Mouse (Mus musculus) stomach, postnatal 0 days (tissue): ENCODE results near the gene Plod2. TPM values are rescaled to one million over a fixed set of nuclear protein-coding genes. Genes with fewer than 3 reads are reported as not detected.

ENCODE experiments used
- ATAC-seq: fragments of 200-750 bp; cut with Nextera tagmentation; 2 replicates; pipeline ENCODE4 v1.8.0; 2017; ENCODE audit not compliant: low FRiP score, low TSS enrichment
- DNase-seq: peaks from one replicate; pipeline ENCODE4 v3.0.0-alpha.2; 2016; ENCODE audit warnings: low spot score
- H3K27ac ChIP-seq: fragments of 300-500 bp; sonication (generic); replicated peaks from 2 replicates; pipeline ENCODE4 v1.5.1; 2014; ENCODE audit warnings: mild to moderate bottlenecking, control low read depth
- H3K27me3 ChIP-seq: fragments of 300-500 bp; sonication (generic); 2 replicates; pipeline ENCODE4 v1.6.1; 2014; ENCODE audit warnings: low read length; ENCODE audit not compliant: control insufficient read depth, insufficient read depth
- H3K36me3 ChIP-seq: fragments of 300-500 bp; sonication (generic); 2 replicates; pipeline ENCODE4 v1.6.1; 2014; ENCODE audit warnings: low read length, mixed read lengths; ENCODE audit not compliant: control insufficient read depth, insufficient read depth
- H3K4me1 ChIP-seq: fragments of 300-500 bp; sonication (generic); replicated peaks from 2 replicates; pipeline ENCODE4 v1.6.1; 2014; ENCODE audit warnings: antibody characterized with exemption; ENCODE audit not compliant: control insufficient read depth, insufficient read depth
- H3K4me2 ChIP-seq: fragments of 300-500 bp; sonication (generic); replicated peaks from 2 replicates; pipeline ENCODE4 v1.6.1; 2014; ENCODE audit warnings: low read depth, mild to moderate bottlenecking, control low read depth, moderate library complexity
- H3K4me3 ChIP-seq: fragments of 300-500 bp; sonication (generic); 2 replicates; pipeline ENCODE4 v1.5.1; 2014; ENCODE audit warnings: low read depth, low read length, control low read depth
- H3K9ac ChIP-seq: fragments of 300-500 bp; sonication (generic); 2 replicates; pipeline ENCODE4 v1.6.1; 2014; ENCODE audit warnings: mild to moderate bottlenecking, low read length, control low read depth, mixed read lengths
- H3K9me3 ChIP-seq: fragments of 300-500 bp; sonication (generic); 2 replicates; pipeline ENCODE4 v1.6.1; 2016; ENCODE audit warnings: low read length; ENCODE audit not compliant: control insufficient read depth
- CTCF ChIP-seq: IDR thresholded peaks from 2 replicates; pipeline ENCODE4 v1.5.1; 2016; ENCODE audit warnings: antibody characterized with exemption, low read depth, mild to moderate bottlenecking, moderate library complexity
- EP300 ChIP-seq: optimal IDR thresholded peaks from 2 replicates; pipeline ENCODE3; 2016; ENCODE audit warnings: antibody characterized with exemption
- WGBS: fragments of 180-500 bp; shearing (Covaris S2); extraction: QIAGEN DNeasy Blood & Tissue Kit; methylation state at CpG from one replicate; pipeline ENCODE4 v1.1.7; 2014; 5-methylcytosine and 5-hydroxymethylcytosine counted together
- polyA plus RNA-seq: library from polyadenylated mRNA; unstranded; fragments of >200 nt; fragmentation: Nextera tagmentation; extraction: Ambion mirVana; gene quantifications from 2 replicates; pipeline ENCODE4 v1.2.1, GENCODE M21; 2015

The Plod2 gene
- polyA plus RNA-seq, 1 experiment from 2014 or later: 17.5 TPM

DNA sequence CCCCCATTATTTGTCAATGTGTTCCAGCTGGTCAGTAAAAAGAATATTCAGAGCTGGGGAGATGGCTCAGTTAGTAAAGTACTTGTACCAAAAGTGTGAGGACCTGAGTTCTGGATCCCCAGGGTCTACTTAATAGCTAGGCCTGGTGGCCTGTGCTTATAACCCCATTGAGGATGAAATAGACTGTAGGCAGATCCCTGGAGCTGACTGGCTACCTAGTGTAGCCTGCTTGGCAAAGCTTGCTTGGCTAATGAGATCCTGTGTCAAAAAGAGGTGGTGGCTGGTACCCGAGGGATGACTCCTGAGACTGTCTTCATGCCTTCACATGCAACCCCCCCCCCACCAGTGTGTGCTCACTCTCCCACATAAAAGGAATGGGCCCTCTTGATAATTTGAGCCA lies 2.1 kb downstream of the Plod2 start:
- Histone ChIP-seq H3K4me1 (0 out of 2 replicates have a peak, but pooled peaks cover 6% of the 10 kb centered on the region), H3K36me3 (0 out of 2 replicates have a peak, but pooled peaks cover 2% of the 10 kb centered on the region), H3K4me2 (peak overlapping the region; percentile 87), H3K4me3 (no peak overlapping the region), H3K9me3 (no peaks in the 10 kb centered on the region), H3K27me3 (no peaks in the 10 kb centered on the region), H3K9ac (no peak overlapping the region), H3K27ac (no peak overlapping the region)
- TF ChIP-seq CTCF (no peak), EP300 (no peak)
- DNase-seq (no peak), ATAC-seq (no peak)
- 82% methylated on average over 1 of the region's 1 CpGs for WGBS

DNA sequence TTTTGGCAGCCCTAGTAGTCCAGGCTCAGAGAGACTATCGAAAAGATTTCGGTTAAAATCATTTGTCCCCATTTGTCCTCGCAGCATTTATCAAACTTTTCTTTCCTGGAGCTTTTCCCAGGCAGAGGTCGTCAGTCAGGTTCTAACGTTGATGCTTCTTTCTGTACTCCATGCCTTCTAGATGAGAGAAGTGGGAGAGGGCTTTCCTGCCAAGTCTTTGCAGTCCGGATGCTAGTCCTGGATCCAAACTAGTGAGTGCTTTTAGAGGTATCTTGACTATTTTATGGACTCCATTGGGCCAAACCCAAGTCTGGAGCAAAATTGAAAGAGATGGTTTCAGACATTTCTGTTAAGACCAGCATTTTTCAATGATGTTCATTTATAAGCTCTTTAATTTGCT lies 3.0 kb downstream of the Plod2 start:
- no peak for DNase-seq

DNA sequence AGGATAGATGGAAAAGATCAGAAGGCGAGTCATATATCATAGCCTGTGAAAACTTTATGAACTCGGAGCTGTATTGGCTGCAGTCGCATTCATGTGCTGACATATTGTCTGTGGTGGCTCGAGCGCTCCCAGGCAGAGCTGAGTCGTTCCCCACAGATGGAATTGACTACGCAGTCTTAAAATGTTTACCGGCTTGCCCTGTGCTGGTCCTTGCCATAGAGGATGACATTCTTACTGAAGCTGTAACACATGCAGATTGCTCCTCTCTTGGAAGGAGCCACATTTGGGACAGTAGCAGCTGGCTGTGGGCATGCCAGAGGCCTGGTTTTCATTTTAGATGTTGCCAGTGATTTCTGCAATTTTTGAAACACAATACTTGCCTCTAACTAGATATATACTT lies 4.4 kb downstream of the Plod2 start:
- TF ChIP-seq EP300 (no peak), CTCF (no peak)
- H3K36me3 ChIP-seq: 0 out of 2 replicates have a peak, but pooled peaks cover 2% of the 10 kb centered on the region
- ATAC-seq (no peak), DNase-seq (no peak)
- WGBS: 62% methylated on average over 8 of the region's 8 CpGs
- no peak overlapping the region for H3K4me2 ChIP-seq
- H3K4me3 ChIP-seq: no peak overlapping the region
- H3K9ac ChIP-seq: no peak overlapping the region
- 0 out of 2 replicates have a peak, but pooled peaks cover 10% of the 10 kb centered on the region for H3K4me1 ChIP-seq
- no peak overlapping the region for H3K27ac ChIP-seq
- no peaks in the 10 kb centered on the region for H3K27me3 ChIP-seq
- H3K9me3 ChIP-seq: no peaks in the 10 kb centered on the region

More for the DNA sequence above, 3.0 kb downstream of the Plod2 start:
- TF ChIP-seq CTCF: no peak
- no peak for TF ChIP-seq EP300
- H3K27ac ChIP-seq: no peak overlapping the region
- H3K4me2 ChIP-seq: peak overlapping the region; percentile 87
- ATAC-seq: no peak
- no peak overlapping the region for H3K9ac ChIP-seq
- H3K9me3 ChIP-seq: no peaks in the 10 kb centered on the region
- H3K36me3 ChIP-seq: 0 out of 2 replicates have a peak, but pooled peaks cover 2% of the 10 kb centered on the region
- no peak overlapping the region for H3K4me3 ChIP-seq
- WGBS: 36% methylated on average over 6 of the region's 6 CpGs
- H3K4me1 ChIP-seq: 0 out of 2 replicates have a peak, but pooled peaks cover 11% of the 10 kb centered on the region
- H3K27me3 ChIP-seq: no peaks in the 10 kb centered on the region

- ATAC-seq (no peak), DNase-seq (no peak)
- H3K27me3 ChIP-seq: no peaks in the 10 kb centered on the region
- H3K9me3 ChIP-seq: no peaks in the 10 kb centered on the region
- H3K9ac ChIP-seq: no peak overlapping the region
- 0 out of 2 replicates have a peak, but pooled peaks cover 2% of the 10 kb centered on the region for H3K36me3 ChIP-seq
- TF ChIP-seq CTCF: no peak
- TF ChIP-seq EP300: no peak
- 0 out of 2 replicates have a peak, but pooled peaks cover 8% of the 10 kb centered on the region for H3K4me1 ChIP-seq
- no peak overlapping the region for H3K27ac ChIP-seq
- WGBS: 35% methylated on average over 2 of the region's 2 CpGs
- H3K4me3 ChIP-seq: no peak overlapping the region
- no peak overlapping the region for H3K4me2 ChIP-seq
Measured at GRCm38 (mm10) chr9:92547106-92547505, 5.1 kb downstream of the Plod2 start.

- no peak overlapping the region for H3K27ac ChIP-seq
- no peak for DNase-seq
- H3K27me3 ChIP-seq: no peaks in the 10 kb centered on the region
- H3K9me3 ChIP-seq: no peaks in the 10 kb centered on the region
- no peak overlapping the region for H3K4me2 ChIP-seq
- H3K4me3 ChIP-seq: no peak overlapping the region
- WGBS: 91% methylated on average over 7 of the region's 7 CpGs
- TF ChIP-seq EP300 (no peak), CTCF (no peak)
- no peak overlapping the region for H3K9ac ChIP-seq
- 0 out of 2 replicates have a peak, but pooled peaks cover 2% of the 10 kb centered on the region for H3K36me3 ChIP-seq
- no peak for ATAC-seq
- H3K4me1 ChIP-seq: 0 out of 2 replicates have a peak, but pooled peaks cover 8% of the 10 kb centered on the region
Measured at GRCm38 (mm10) chr9:92547821-92548220, 5.8 kb downstream of the Plod2 start.

GRCm38 (mm10) chr9:92548603-92549002 lies 6.6 kb downstream of the Plod2 start:
- ATAC-seq (no peak), DNase-seq (no peak)
- H3K4me3 ChIP-seq: no peak overlapping the region
- no peak overlapping the region for H3K9ac ChIP-seq
- H3K9me3 ChIP-seq: no peaks in the 10 kb centered on the region
- H3K36me3 ChIP-seq: 0 out of 2 replicates have a peak, but pooled peaks cover 2% of the 10 kb centered on the region
- H3K27me3 ChIP-seq: no peaks in the 10 kb centered on the region
- 0 out of 2 replicates have a peak, but pooled peaks cover 8% of the 10 kb centered on the region for H3K4me1 ChIP-seq
- 73% methylated on average over 9 of the region's 9 CpGs for WGBS
- no peak overlapping the region for H3K4me2 ChIP-seq
- TF ChIP-seq CTCF (no peak), EP300 (no peak)
- no peak overlapping the region for H3K27ac ChIP-seq
